Mouse (Mus musculus) embryonic facial prominence, embryonic 13.5 days (tissue): ENCODE measurements around the gene Fcrlb. TPM values are rescaled to one million over a fixed set of nuclear protein-coding genes. Genes with fewer than 3 reads are reported as not detected.

Experiments used
- ATAC-seq: fragments of 200-750 bp; cut with Nextera tagmentation; 2 replicates; pipeline ENCODE4 v1.8.0; 2017; ENCODE audit warnings: low read depth; ENCODE audit not compliant: insufficient number of reproducible peaks, insufficient read depth, low FRiP score, low TSS enrichment
- H3K27ac ChIP-seq: fragments of 300-500 bp; sonication (generic); 2 replicates; pipeline ENCODE4 v1.5.1; 2015; ENCODE audit warnings: moderate library complexity, mild to moderate bottlenecking, inconsistent platforms
- H3K27me3 ChIP-seq: fragments of 300-500 bp; sonication (generic); 2 replicates; pipeline ENCODE4 v1.6.1; 2015; ENCODE audit warnings: mild to moderate bottlenecking, inconsistent platforms
- H3K36me3 ChIP-seq: fragments of 300-500 bp; sonication (generic); 2 replicates; pipeline ENCODE4 v1.6.1; 2015; ENCODE audit warnings: mild to moderate bottlenecking, inconsistent platforms
- H3K4me1 ChIP-seq: fragments of 300-500 bp; sonication (generic); 2 replicates; pipeline ENCODE4 v1.6.1; 2015; ENCODE audit warnings: inconsistent platforms
- H3K4me2 ChIP-seq: fragments of 300-500 bp; sonication (generic); 2 replicates; pipeline ENCODE4 v1.6.1; 2015; ENCODE audit warnings: moderate library complexity, mild to moderate bottlenecking, inconsistent platforms
- H3K4me3 ChIP-seq: fragments of 300-500 bp; sonication (generic); 2 replicates; pipeline ENCODE4 v1.5.1; 2015; ENCODE audit warnings: mild to moderate bottlenecking, inconsistent platforms
- H3K9ac ChIP-seq: fragments of 300-500 bp; sonication (generic); 2 replicates; pipeline ENCODE4 v1.6.1; 2015; ENCODE audit warnings: mild to moderate bottlenecking, inconsistent platforms
- H3K9me3 ChIP-seq: fragments of 300-500 bp; sonication (generic); 2 replicates; pipeline ENCODE4 v1.6.1; 2016; ENCODE audit warnings: inconsistent platforms
- WGBS: fragments of 180-500 bp; shearing (Covaris S2); methylation state at CpG from one replicate; pipeline ENCODE4 v1.1.7; 2015; ENCODE audit warnings: mixed read lengths; 5-methylcytosine and 5-hydroxymethylcytosine counted together
- polyA plus RNA-seq: library from polyadenylated mRNA; unstranded; fragments of >200 nt; fragmentation: Nextera tagmentation; extraction: Ambion mirVana; gene quantifications from 2 replicates; pipeline ENCODE4 v1.2.1, GENCODE M21; 2015

Fcrlb gene
- polyA plus RNA-seq, 1 experiment from 2014 or later, result not detected

DNA sequence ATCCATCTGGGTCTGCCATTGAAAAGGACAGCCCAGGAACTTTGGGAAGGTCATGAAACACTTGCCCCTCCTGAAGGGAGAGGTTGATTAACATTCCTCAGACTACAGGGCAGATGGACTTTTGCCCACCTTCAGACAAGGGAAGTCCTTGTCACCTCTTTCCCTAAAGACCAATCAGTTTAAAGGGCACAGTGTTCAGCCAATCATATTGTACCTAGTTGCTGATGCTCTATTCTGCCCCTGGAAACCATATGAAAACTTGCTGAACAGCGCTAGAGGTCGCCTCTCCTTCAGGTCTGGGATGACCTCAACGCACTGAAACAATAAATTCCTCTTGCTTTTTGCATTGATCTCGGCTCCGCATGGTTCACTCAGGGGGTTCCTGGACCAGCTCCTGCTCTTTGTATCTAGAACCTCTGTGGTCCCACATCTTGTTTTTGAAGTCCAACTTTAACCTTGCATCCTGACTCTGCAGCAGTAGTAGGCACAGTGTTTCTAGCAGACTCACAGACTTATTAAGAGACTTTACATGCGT, 20.7 kb upstream of the Fcrlb start:
- Histone ChIP-seq H3K4me1 (no peaks in the 10 kb centered on the region), H3K4me2 (no peak overlapping the region), H3K9me3 (no peaks in the 10 kb centered on the region), H3K36me3 (no peaks in the 10 kb centered on the region), H3K9ac (no peak overlapping the region), H3K27me3 (no peaks in the 10 kb centered on the region), H3K27ac (no peak overlapping the region), H3K4me3 (no peak overlapping the region)
- ATAC-seq, result no peak
- 64% methylated on average over 6 of the region's 6 CpGs for WGBS

DNA sequence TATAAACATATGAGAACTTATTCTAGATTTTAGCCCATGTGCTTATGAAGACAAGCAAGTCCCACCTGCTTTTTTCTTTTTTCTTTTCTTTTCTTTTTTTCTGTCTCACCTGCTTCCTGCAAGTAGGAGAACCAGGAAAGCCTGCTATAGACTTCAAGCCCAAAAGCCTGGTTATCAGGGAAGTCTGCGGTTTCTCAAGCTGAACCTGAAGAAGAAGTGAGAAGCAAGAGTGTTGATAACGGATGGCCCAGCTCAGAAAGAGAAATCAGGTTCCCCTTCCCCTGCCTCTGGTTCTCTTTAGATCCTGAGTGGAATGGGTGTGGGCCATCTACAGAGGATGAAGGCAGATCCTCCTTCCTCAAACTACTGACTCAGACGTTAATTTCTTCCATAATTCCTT, 19.3 kb upstream of the Fcrlb start:
- no peak for ATAC-seq
- Histone ChIP-seq H3K27me3 (no peaks in the 10 kb centered on the region), H3K9ac (no peak overlapping the region), H3K9me3 (no peaks in the 10 kb centered on the region), H3K4me2 (no peak overlapping the region), H3K36me3 (no peaks in the 10 kb centered on the region), H3K4me3 (no peak overlapping the region), H3K27ac (no peak overlapping the region), H3K4me1 (no peaks in the 10 kb centered on the region)
- 77% methylated on average over 3 of the region's 3 CpGs for WGBS

DNA sequence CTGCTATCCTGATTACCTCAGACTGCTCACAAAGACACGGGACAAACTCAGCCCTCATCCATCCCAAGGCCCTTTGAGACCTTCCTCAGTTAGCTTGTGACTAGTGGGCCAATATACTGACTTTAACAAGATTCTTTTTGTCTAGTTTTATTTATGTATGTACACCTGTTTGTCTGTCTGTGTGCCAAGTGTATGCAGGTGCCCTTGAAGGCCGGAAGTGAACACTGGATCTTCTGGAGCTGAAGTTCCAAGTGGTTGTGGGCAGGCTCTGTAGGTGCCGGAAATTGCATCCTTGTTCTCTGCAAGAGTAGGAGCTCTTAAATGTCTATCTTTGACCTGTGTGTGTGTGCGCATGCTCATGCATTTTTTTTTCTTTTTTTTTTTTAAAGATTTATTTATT, 16.5 kb upstream of the Fcrlb start:
- no peaks in the 10 kb centered on the region for H3K4me1 ChIP-seq
- no peak for ATAC-seq

DNA sequence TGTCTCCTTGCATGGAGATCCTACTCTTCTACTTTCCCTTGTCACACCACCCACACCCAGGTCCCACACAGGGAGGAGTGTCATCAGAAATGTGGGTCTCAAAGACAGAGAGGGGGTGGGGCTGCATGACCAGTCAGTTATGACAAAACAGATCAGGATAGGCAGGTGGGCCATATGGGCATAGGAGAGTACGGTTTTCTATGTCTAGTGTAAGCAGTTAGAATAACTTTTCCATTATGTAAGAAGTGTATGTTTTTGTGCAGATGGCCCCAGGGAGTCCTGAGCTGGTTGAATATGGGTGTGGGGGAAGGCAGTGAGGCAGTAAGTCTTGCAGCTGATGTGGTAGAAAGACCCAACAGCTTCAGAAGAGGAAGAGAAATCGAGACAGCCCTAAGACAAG, 15.7 kb upstream of the Fcrlb start:
- Histone ChIP-seq H3K27me3 (no peaks in the 10 kb centered on the region), H3K9me3 (no peaks in the 10 kb centered on the region), H3K4me1 (no peaks in the 10 kb centered on the region), H3K4me2 (no peak overlapping the region), H3K27ac (no peak overlapping the region), H3K36me3 (no peaks in the 10 kb centered on the region), H3K4me3 (no peak overlapping the region), H3K9ac (no peak overlapping the region)
- 71% methylated on average over 2 of the region's 2 CpGs for WGBS
- ATAC-seq, result no peak

More for the DNA sequence above, 16.5 kb upstream of the Fcrlb start:
- Histone ChIP-seq H3K27ac (no peak overlapping the region), H3K9me3 (no peaks in the 10 kb centered on the region), H3K9ac (no peak overlapping the region), H3K27me3 (no peaks in the 10 kb centered on the region), H3K36me3 (no peaks in the 10 kb centered on the region), H3K4me2 (no peak overlapping the region), H3K4me3 (no peak overlapping the region)
- WGBS, result 82% methylated on average over 4 of the region's 4 CpGs

DNA sequence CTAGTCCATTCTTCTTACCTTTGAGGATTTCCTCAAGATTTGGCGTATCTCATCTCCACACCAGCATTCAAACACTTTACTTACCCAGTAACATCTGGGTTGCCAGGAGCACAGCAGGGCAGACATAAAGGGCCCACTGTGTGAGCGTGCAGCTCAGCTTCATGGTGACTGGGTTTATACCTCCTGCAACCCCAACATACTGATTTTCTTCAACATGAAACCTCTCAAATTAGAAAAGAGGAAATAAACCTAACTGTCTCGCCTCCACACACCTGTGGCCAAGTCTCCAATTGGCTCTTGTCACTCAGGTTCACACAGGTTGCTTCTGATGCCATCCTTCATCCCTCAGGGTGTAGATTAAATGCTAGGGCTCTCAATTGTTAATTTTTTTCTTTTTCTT, 14.6 kb upstream of the Fcrlb start, which contains the start of gene Fcrla:
Fcrla (minus strand) TSS at position 206 of the 400 bp plus-strand sequence.
- H3K9ac ChIP-seq, result no peak within 1 kb of the TSS
- H3K4me1 ChIP-seq, result no peaks in the 10 kb centered on the region
- no peak for ATAC-seq
- H3K4me3 ChIP-seq, result no peak within 1 kb of the TSS
- WGBS, result 70% methylated on average over 3 of the region's 3 CpGs
- no peak within 1 kb of the TSS for H3K4me2 ChIP-seq
- H3K27me3 ChIP-seq, result no peaks in the 10 kb centered on the region
- H3K27ac ChIP-seq, result no peak within 1 kb of the TSS
- no peaks in the 10 kb centered on the region for H3K36me3 ChIP-seq
- H3K9me3 ChIP-seq, result no peaks in the 10 kb centered on the region

DNA sequence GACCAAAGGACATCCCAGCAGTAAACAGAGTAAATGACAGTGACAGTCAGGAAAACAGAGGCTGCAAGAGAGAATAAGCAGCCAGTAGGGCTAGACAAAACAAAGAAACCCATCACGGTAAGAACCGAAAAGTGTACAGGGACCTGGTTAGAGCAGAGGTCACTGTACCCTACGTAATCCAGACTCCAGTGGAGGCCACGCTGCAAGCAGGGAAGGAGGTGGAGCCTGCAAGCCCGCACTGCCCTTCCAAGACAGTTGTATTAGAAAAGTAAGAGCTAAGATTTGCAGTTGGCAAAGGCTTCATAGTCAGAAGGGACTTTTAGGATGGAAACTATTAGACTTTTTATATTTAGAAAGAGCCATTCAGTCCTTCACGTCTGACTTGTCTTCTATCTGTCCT, 14.2 kb upstream of the Fcrlb start:
- WGBS, result 61% methylated on average over 6 of the region's 6 CpGs
- no peaks in the 10 kb centered on the region for H3K9me3 ChIP-seq
- no peak for ATAC-seq
- H3K4me2 ChIP-seq, result no peak overlapping the region
- no peak overlapping the region for H3K27ac ChIP-seq
- no peaks in the 10 kb centered on the region for H3K4me1 ChIP-seq
- no peaks in the 10 kb centered on the region for H3K36me3 ChIP-seq
- no peaks in the 10 kb centered on the region for H3K27me3 ChIP-seq
- no peak overlapping the region for H3K4me3 ChIP-seq
- H3K9ac ChIP-seq, result no peak overlapping the region

DNA sequence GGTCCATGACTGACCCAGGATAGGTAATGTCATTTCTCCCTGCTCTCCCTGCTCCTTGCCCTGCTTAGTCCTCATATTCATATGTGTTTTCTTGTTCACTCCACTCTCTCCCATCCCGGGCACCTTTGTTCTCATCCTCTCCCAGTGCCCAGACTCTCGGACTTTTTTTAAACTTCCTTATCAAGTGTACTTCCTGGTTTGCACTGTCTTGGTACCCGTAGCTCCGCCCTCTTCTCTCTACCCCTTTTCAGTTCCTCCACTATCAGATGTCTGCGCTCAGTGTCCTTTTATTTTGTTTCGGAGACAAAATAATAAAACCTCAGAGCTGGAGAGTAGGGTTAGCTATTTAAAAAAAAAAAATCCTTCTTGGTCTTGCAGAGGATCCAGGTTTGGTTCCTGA, 11.7 kb upstream of the Fcrlb start:
- no peak overlapping the region for H3K27ac ChIP-seq
- no peak overlapping the region for H3K4me3 ChIP-seq
- WGBS, result 80% methylated on average over 6 of the region's 6 CpGs
- H3K9ac ChIP-seq, result no peak overlapping the region
- no peak overlapping the region for H3K4me2 ChIP-seq
- H3K36me3 ChIP-seq, result no peaks in the 10 kb centered on the region
- H3K27me3 ChIP-seq, result no peaks in the 10 kb centered on the region
- H3K9me3 ChIP-seq, result no peaks in the 10 kb centered on the region
- no peaks in the 10 kb centered on the region for H3K4me1 ChIP-seq
- no peak for ATAC-seq

DNA sequence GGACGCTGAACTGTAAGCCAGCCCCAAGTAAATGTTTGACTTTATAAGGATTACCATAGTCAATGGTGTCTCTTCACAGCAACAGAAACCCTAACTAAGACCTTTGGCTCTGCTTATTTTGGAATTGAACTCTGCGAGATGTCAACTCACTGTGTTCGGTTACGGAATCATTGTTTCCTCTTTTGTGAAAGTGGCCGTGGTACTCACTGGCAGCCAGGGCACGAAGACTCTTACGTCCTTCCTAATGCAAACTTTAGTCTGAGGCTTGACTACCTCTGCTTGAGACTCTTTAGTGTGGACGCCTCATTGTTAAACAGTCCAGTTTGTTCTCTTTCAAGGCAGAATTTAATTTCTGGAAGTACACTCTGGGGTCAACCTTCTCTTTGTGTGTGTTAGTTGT, 6.6 kb upstream of the Fcrlb start:
- Histone ChIP-seq H3K27ac (no peak overlapping the region), H3K36me3 (no peaks in the 10 kb centered on the region), H3K27me3 (no peaks in the 10 kb centered on the region), H3K9me3 (no peaks in the 10 kb centered on the region), H3K4me2 (no peak overlapping the region), H3K4me3 (no peak overlapping the region), H3K9ac (no peak overlapping the region), H3K4me1 (no peaks in the 10 kb centered on the region)
- no peak for ATAC-seq
- WGBS, result 93% methylated on average over 8 of the region's 8 CpGs

DNA sequence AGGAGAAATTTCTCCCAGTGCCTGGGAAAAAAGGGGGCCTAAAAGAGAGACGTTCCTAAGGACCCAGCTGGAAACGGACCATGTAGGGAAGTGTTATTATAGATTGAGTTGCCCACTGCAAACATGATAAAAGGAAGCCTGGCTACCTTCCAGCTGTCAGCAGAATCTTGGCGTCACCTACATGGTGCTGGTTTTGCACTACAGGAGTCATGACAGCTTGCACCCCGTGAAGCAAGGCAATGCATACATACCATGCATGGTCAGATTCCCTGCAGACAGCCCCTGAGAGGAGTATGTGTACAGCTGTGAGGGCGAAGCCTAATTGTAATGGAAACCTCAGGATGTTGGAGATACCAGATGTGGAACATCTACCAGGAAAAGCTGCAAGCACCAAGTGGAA, 2.9 kb upstream of the Fcrlb start:
- no peaks in the 10 kb centered on the region for H3K9me3 ChIP-seq
- no peak overlapping the region for H3K4me2 ChIP-seq
- no peak overlapping the region for H3K27ac ChIP-seq
- no peak overlapping the region for H3K9ac ChIP-seq
- no peaks in the 10 kb centered on the region for H3K4me1 ChIP-seq
- WGBS, result 69% methylated on average over 5 of the region's 5 CpGs
- H3K36me3 ChIP-seq, result no peaks in the 10 kb centered on the region
- no peak for ATAC-seq
- peaks cover 3% of the 10 kb centered on the region; the same call in 1 of the 2 replicates for H3K27me3 ChIP-seq
- H3K4me3 ChIP-seq, result no peak overlapping the region

DNA sequence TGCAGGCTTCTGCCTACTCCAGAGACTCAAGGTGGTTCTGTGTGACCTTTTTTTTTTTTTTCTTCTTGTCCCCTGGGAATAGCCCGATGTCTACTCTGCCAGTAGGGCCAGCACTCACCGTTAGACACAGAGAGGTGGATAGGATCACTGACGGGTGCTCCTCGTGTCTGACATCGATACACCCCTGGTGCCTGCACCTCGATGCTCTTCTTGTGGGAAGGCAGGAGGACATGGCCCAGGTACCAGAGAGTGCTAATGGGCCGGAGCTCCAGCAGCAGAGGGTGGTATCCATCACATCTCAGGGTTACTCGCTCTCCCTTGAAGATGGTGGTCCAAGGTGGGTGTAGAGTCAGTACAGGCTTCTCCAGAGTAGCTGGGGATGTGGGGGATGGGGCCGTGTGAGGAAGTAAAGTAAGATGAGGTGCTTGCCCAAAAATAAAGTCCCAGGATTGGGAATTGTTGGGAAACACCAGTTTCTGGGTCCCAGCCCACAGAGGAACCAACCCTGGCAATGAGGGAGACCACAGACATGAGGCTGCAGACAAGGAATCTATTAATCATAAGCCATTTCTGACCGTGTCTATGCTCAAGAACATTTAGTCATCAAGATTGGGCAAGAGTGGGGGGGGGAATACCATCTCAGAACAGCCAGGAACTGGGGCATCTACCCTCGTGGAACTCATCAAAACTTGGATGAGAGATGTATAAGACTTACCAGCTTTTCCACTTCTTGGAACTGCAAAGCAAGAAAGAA, 657 bp downstream of the Fcrlb start:
- H3K9me3 ChIP-seq, result no peaks in the 10 kb centered on the region
- peaks cover 37% of the 10 kb centered on the region for H3K27me3 ChIP-seq
- H3K36me3 ChIP-seq, result no peaks in the 10 kb centered on the region
- H3K4me3 ChIP-seq, result no peak overlapping the region
- WGBS, result 85% methylated on average over 11 of the region's 11 CpGs
- H3K4me1 ChIP-seq, result peaks cover 15% of the 10 kb centered on the region
- no peak overlapping the region for H3K4me2 ChIP-seq
- ATAC-seq, result no peak
- H3K9ac ChIP-seq, result no peak overlapping the region
- no peak overlapping the region for H3K27ac ChIP-seq

DNA sequence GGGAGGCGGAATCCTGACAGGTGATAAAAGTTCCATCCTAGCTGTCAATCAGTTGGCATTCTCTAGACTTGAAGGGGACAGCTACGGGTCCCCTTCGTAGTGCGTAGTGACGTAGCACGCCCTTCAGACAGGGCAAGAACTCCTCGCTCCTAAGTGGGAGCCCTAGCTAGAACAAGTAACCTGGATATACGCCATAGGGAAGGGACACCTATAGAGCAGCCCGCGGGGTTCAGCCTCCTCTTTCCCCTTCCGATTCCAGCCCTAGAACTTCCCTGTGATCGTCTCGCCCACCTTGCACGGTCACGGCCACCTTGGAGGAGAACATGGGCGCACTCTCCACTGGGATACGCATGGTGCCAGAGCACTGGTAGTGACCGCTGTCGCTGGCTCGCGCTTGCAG, 4.4 kb downstream of the Fcrlb start:
- Histone ChIP-seq H3K27me3 (peaks cover 60% of the 10 kb centered on the region), H3K4me3 (peak overlapping the region; percentile 55), H3K4me1 (peaks cover 15% of the 10 kb centered on the region), H3K9me3 (no peaks in the 10 kb centered on the region), H3K4me2 (peak overlapping the region; percentile 82), H3K27ac (no peak overlapping the region), H3K36me3 (no peaks in the 10 kb centered on the region), H3K9ac (peak overlapping the region; percentile 70; the same call in 1 of the 2 replicates)
- ATAC-seq, result no peak
- WGBS, result 2% methylated on average over 21 of the region's 21 CpGs

DNA sequence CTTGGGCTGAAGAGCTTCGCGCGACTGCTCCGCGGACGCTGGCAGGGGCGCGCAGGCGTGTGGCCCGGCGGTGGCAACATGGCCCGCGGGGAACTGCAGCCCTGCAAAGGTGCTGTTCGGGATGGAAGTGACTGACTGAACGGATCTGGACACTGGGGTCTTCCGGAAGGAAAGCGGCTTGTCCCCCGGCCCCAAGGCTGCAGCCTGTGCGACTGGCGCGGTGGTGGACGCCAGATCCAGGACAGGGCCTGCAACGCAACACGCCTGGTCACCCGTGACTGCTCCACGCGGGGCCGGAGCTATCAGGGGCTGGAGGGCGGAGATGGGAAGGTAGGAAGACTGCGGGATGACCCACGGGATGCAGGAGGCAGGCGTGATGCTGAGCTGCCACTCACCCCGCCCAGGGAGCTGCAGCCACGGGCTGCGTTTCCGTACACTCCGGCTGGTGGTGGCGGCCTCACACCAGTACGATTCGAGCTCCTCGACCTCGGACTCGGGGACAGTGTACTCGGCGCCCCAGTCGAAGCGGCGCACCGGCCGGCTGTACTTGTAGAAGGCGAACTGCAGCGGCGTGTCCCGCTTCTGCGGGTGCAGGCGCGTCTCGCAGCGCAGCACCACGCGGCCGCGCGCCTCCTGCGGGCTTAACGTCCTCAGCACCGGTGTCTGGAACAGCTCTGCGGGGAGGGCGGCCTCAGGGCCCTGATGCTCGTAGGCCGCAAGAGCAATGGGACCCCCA, 5.1 kb downstream of the Fcrlb start:
- Histone ChIP-seq H3K4me3 (peak overlapping the region; percentile 55), H3K4me2 (peak overlapping the region; percentile 82), H3K27ac (no peak overlapping the region), H3K27me3 (peaks cover 60% of the 10 kb centered on the region), H3K9ac (peak overlapping the region; percentile 70), H3K9me3 (no peaks in the 10 kb centered on the region), H3K36me3 (no peaks in the 10 kb centered on the region), H3K4me1 (peaks cover 15% of the 10 kb centered on the region)
- peak; percentile 60; the same call in 1 of the 2 replicates for ATAC-seq
- under 1% methylated on average over 71 of the region's 71 CpGs for WGBS
